Mouse (Mus musculus): Measurements from ENCODE around the gene Prmt1. TPM values are rescaled to one million over a fixed set of nuclear protein-coding genes. Genes with fewer than 3 reads are reported as not detected.

Prmt1 gene
- total RNA-seq, 2 experiments from 2014 or later: 115 to 190 TPM

DNA sequence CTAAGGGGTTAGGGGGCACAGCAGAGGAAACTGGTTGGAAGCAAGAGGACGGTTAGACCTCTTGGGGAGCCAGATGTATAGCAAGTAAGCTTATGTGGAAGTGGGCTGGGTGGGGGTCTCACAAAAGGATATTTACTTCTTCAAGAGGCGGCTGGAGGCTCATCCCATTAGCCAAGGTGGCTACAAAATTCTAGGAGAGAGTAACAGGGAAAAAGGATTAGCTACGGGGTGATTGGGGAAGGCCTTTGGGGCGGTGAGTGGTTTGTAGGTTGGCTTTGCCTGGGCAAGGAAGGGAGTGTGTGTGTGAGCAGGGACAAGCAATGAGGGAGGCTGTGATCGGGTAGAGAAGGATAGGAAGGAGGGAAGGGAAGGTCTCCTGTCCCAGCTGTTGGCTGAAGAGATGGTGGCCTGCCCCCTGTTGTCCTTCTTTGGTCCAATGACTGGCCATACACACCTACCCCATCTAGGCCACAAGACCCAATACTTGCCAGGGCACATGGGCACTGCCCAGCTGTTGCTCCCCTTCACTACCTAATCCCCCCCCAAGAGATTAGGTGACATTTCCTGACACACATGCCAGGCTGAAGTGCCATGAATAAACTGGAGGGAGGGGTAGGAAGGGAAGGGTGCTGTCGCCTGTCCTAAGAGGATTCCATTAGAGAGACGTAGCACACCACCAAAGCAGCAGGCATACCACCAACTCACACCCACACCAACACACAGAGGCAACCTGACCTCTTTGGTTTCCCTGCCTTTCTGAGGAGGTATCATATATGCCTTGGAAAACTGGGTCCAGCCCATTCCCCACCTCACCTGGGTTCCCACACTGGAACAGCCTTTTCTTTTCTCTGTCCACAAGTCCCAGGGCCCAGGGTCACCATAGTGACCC is 2.2 kb downstream of the Prmt1 start:
- ATAC-seq (replicated peaks; ENCODE audit: poor library complexity, severe bottlenecking): no peak

DNA sequence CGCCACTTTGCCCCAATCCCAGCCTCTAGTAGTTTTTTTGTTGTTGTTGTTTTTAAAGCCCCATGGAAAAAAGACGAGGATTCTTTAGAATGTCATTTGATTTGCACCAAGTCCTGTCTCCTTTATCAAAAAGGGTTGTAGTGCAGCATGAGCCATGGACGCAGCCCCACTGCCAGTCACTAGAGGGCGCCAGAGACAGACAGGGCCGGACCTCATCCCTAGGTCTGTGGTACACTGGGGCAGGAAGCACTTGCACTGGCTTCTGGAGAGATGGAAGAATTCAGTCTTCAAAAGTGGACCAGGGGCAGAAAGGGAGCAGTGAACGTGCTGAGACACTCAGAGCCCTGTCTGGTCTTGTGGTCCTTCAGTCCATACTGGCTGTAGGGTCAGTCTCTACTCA is 3.3 kb downstream of the Prmt1 start:
- ATAC-seq (replicated peaks; ENCODE audit: poor library complexity, severe bottlenecking): peak; percentile 26

- ATAC-seq (replicated peaks; ENCODE audit: poor library complexity, severe bottlenecking): no peak
These were observed 4.8 kb downstream of the Prmt1 start for GRCm38 (mm10) chr7:44981539-44981938.

DNA sequence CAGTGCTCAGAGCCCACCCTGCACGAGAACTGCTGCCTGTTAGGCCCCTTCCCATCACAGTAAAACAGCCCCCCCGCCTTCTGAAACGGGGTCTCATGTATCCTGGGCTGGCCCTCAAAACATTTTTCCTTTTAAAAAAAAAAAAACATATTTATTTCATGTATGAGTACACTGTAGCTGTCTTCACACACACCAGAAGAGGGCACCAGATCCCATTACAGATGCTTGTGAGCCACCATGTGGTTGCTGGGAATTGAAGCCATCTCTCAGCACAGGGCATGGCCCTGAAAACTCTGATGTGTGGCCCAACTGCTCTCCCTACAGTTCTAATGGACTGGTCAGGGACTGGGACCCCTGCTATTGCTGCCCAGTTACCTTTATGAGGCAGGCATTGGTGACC is 8.1 kb downstream of the Prmt1 start:
- no peak for ATAC-seq (replicated peaks; ENCODE audit: poor library complexity, severe bottlenecking)

DNA sequence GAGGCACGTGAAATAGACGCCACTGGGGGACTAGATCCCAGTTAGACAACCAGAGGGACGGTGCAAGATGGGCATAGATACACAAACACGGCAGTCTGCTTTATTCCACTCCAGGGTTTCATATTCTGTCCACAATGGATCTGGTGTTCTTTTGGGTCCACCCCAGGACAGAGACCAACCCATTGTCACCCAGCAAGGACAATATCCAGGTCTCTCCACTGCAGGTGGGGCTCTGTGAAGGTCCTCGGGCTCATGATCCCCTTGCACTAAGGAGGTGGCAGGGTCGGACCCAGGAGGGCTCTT is 11.3 kb downstream of the Prmt1 start:
- ATAC-seq (replicated peaks; ENCODE audit: poor library complexity, severe bottlenecking): no peak

GRCm38 (mm10) chr7:44974383-44975116 is 11.8 kb downstream of the Prmt1 start, which contains the start of gene Cpt1c:
Gene Cpt1c (minus strand): TSS chr7:44974851.
- ATAC-seq (replicated peaks; ENCODE audit: poor library complexity, severe bottlenecking): 0 out of 2 replicates have a peak, but pooled peaks have one; percentile 22

- no peak for ATAC-seq (replicated peaks; ENCODE audit: poor library complexity, severe bottlenecking)
These were observed 12.8 kb downstream of the Prmt1 start for GRCm38 (mm10) chr7:44973415-44974130.

DNA sequence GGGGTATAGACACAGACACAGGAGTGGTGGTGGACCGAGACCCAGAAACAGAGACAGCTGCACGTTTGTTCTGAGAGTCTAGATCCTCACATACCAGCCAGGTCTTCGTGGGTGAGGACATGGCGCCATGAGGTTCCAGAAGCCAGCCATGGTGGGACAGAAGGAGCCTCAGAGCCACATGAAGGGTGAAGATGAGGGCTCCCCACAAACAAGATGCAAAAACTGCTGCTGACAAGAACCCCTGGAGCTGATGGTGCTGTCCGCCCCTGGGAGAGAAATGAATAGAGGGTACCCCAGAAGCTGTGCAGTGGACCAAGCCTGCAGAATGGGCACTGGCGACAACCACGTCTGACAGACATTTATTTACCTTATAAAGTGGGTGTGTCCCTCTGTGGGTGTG is 15.2 kb downstream of the Prmt1 start:
- no peak for ATAC-seq (replicated peaks; ENCODE audit: poor library complexity, severe bottlenecking)

GRCm38 (mm10) chr7:44970231-44970691 is 16.1 kb downstream of the Prmt1 start:
- ATAC-seq (replicated peaks; ENCODE audit: poor library complexity, severe bottlenecking): peak; percentile 85

DNA sequence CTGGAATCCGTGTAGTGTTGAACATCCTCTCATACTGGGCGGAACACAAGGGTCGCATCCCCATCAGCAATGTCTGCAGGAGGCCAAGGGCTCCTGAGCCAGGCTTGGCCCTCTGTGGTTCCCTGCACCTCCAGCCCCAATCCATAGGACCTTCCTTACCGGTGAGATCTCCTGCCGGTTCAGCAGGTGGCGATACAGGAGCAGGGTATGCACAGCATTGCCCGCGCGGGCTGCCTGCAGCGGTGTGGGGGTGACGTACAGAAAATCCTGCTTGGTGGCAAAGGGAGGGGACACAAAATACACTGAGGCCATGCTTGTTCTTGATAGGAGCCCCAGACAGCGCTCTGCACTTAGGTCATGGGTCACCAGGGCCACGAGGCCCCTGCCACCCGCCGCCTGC is 19.7 kb downstream of the Prmt1 start:
- ATAC-seq (replicated peaks; ENCODE audit: poor library complexity, severe bottlenecking): no peak

DNA sequence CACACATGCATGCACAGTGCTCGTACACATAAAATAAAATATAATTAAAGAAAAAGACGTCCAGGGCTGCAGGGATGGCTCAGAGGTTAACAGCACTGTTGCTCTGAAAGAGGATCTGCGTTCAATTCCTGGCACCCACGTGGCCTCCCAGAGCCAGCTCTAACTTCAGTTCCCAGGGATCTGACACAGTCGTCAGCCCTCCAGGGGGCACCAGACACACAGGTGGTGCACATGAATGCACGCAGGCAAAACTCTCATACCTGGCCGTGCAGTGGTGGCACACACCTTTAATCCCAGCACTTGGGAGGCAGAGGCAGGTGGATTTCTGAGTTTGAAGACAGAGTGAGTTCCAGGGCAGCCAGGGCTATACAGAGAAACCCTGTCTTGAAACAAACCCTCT is 20.4 kb downstream of the Prmt1 start:
- no peak for ATAC-seq (replicated peaks; ENCODE audit: poor library complexity, severe bottlenecking)

DNA sequence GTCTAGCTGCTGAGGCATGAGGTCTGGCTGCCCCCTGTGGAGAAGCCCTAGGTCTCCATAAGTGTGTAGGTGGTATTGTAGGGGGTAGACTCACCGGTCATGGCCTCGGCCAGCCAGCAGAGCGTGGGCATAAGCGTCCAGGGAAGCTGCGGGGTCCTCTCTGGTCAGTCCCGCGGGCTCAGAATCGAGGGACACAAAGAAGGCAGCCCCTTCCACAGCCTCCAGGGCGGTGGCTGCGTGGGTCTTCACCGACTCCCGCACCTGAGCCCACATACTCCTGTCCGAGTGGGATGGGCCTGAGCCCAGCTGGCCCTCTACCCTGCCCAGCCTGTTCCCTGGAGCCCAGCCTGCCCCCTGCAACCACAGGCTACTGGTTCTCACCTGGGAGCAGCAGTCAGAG is 21.4 kb downstream of the Prmt1 start:
- no peak for ATAC-seq (replicated peaks; ENCODE audit: poor library complexity, severe bottlenecking)

DNA sequence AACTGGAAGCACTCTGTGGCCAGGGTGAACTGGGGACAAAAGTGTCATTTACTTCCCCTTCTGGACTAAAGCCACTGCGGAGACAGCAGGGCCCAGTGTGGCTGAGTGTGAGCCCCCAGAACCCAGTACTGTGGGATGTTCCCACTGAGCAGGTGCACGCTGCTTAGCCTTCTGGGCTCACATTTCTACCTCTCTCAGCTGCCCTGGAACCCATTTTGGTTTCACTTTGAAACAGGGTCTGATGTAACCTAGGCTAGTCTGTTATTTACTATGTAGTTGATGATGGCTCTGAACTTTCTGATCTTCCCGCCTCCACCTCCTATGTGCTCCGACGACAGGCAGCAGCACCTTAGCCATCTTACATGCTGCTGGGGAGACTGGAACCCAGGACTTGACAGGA is 23.5 kb downstream of the Prmt1 start:
- ATAC-seq (replicated peaks; ENCODE audit: poor library complexity, severe bottlenecking): peak; percentile 63

- ATAC-seq (replicated peaks; ENCODE audit: poor library complexity, severe bottlenecking): no peak
These were observed 24.0 kb downstream of the Prmt1 start for GRCm38 (mm10) chr7:44962337-44962736.

DNA sequence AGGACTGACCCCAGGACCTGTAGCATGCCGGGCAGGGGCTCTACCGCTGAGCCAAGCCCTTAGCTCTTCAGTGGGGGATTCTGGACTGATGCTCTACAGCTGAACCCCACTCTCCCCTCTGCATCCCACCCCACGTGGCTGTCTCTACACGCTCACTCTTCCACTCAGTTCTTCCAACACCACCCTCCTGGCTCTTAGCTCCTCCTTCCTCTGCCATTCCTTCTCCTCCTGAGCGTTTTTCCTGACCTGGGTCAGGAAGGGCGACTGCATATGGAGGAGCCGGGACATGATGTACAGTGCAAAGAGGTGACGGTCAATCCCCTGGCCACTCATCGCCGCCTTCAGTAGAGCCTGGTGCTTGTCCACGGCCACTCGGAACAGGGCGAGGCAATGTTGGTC is 25.9 kb downstream of the Prmt1 start:
- no peak for ATAC-seq (replicated peaks; ENCODE audit: poor library complexity, severe bottlenecking)

DNA sequence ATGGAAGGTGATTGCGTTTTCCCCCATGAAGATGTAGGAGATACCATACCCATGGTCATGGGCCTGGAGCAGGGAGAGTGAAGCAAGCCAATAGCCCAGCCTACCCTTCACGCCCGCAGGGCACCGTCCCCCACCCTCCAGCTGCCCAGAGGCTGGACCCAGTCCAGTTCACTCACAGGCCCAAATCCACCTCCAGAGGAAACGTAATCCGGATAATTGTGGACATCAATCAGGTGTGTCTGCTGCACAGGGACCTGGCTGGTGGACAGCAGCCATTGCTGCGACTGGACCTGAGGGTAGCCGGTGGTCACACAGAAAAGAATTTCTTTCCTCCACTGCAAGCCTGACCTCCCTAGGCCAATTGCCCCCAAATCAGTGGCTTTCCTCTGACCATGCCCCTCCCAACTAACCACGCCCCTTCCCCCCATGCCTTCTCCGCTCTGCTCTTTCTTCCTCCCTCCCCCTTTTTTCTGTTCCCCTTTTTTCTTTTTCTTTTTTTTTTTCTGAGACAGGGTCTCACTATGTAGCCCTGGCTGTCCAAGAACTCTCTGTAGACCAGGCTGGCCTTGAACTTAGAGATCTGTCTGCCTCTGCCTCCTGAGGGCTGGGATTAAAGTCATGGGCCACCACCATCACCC is 26.4 kb downstream of the Prmt1 start:
- peak; percentile 58 for ATAC-seq (replicated peaks; ENCODE audit: poor library complexity, severe bottlenecking)

- ATAC-seq (replicated peaks; ENCODE audit: poor library complexity, severe bottlenecking): no peak
These were observed 27.1 kb downstream of the Prmt1 start for GRCm38 (mm10) chr7:44959281-44959680.

DNA sequence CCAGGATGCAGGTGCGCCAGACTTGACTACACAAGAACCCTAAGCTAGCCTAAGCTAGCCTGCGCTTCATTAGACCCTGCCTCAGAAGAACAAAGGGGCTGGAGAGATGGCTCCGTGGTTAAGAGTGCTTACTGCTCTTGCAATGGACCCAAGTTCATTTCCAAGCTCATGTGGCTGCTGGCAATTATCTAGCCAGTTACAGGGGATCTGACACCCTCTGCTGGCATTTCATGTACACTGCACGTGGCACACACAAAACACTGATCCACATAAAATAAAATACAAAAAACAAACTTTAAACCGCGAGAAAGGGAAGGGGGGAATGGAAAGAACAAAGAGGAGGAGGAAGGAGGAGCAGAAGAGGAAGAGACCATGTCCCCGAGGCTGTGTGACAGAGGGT is 28.2 kb downstream of the Prmt1 start:
- peak; percentile 34; the same call in 1 of the 2 replicates for ATAC-seq (replicated peaks; ENCODE audit: poor library complexity, severe bottlenecking)

DNA sequence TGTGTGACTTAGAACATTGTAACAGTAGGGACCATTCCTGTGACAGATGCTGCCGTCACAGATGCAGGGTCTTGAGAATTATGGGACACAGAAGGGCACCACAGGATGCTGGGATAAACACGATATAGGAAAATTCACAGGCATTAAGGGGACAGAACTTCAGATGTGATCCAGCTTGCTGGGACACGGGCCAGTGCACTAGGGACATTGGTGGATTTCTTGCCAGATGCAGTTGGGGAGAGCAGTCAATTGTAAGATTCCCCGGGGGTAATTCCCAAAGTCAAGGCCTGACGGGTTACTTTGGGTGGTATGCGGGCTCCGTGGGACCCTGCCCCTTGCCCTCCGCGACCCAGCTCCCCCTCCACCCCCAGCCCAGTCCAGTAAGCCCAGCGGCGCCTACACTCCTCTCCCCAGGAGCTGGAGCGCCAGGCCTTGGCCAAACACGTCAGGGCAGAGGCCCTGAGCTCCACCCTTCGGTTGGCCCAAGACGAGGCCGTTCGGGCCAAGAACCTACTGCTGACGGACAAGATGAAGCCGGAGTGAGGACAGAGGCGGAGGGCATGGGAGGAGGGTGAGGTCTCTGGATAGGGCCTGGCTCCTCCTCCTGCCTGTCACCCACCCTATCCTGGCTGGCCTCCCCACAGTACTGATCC is 29.1 kb downstream of the Prmt1 start:
- no peak for ATAC-seq (replicated peaks; ENCODE audit: poor library complexity, severe bottlenecking)

DNA sequence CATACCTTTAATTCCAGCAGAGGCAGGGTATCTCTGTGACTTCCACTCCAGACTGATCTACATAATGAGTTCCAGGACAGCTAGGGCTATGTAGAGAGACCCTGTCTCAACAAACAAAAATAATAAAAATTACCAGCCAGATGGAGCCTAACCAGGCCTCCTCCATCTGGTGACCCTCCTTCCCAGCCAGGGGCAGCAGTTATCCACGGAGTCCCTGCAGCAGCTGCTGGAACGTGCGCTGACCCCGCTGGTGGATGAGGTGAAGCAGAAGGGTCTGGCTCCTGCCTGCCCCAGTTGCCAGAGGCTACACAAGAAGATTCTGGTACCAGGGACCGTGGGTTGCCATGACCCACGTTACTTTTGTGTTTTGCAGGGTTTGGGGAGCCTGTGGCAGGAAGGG is 30.1 kb downstream of the Prmt1 start:
- ATAC-seq (replicated peaks; ENCODE audit: poor library complexity, severe bottlenecking): no peak
